In genomic region chr4:106375857-106376256, GRCm38 (mm10) we compare ENCODE assay signal across 9 mouse cellular contexts. TPM values are rescaled to one million over a fixed set of nuclear protein-coding genes. Genes with fewer than 3 reads are reported as not detected.
DNase-seq lines count a peak whose midpoint lies in the region; ATAC-seq and TF ChIP-seq lines count a peak whose summit lies in the region.
"Had no signal": no experiment of that assay in that cellular context is flagged by ENCODE, and none has a peak within 500 bp of the region (broad histone marks: within the 10 kb centered on the region; RNA-seq: fewer than 3 reads in every experiment).

No protein-coding gene starts in this region.

- H3K79me2 ChIP-seq in C2C12 (ENCODE audit: control insufficient read depth, insufficient read depth): no peaks in the 10 kb centered on the region

- H3K27me3 ChIP-seq in C2C12 (ENCODE audit: control insufficient read depth, insufficient read depth, insufficient read length): no peaks in the 10 kb centered on the region
- H3K27me3 ChIP-seq in Patski: no peaks in the 10 kb centered on the region
- H3K27me3 ChIP-seq in liver, postnatal 0 days (ENCODE audit: insufficient read depth, low read length): no peaks in the 10 kb centered on the region
- H3K27me3 ChIP-seq: limb, embryonic 13.5 days had no signal

- CTCF ChIA-PET in Patski (lab: Charles Lee): interaction anchor here (0.9 to 1.8 kb wide), 5 partner anchors 11 to 1111 kb away, joined by 3 to 7 read pairs (median 5); no protein-coding TSS in a partner anchor

- DNase-seq in Patski (ENCODE audit: low read depth, low spot score): peak; percentile 15
- DNase-seq in cerebellum, adult 9-11 months: peak; percentile 68
- DNase-seq in gastrocnemius, adult 18-20 months (ENCODE audit: low spot score): peak; percentile 82
- DNase-seq in kidney, postnatal 25 days: peak; percentile 82 to 91
- DNase-seq in liver, postnatal 0 days: peak; percentile 88
- DNase-seq in right cerebral cortex, adult 18-20 months: peak; percentile 81
- DNase-seq in urinary bladder, postnatal 14 days (ENCODE audit: low spot score): peak; percentile 86

- H3K4me2 ChIP-seq in liver, postnatal 0 days (ENCODE audit: low read depth, low read length): no peak overlapping the region
- H3K4me2 ChIP-seq: limb, embryonic 13.5 days had no signal

- H3K27ac ChIP-seq in liver, postnatal 0 days (ENCODE audit: low read depth): no peak overlapping the region
- H3K27ac ChIP-seq: limb, embryonic 13.5 days had no signal

- no peaks in the 10 kb centered on the region for H3K4me1 ChIP-seq in liver, postnatal 0 days (ENCODE audit: insufficient read depth)

- TF ChIP-seq EP300 in liver, postnatal 0 days (IDR thresholded peaks at IDR 0.05; ENCODE audit: low read depth): no peak

- H3K36me3 ChIP-seq in C2C12 (ENCODE audit: control insufficient read depth, insufficient read depth): peaks cover 77% of the 10 kb centered on the region
- H3K36me3 ChIP-seq in liver, postnatal 0 days (replicated peaks; ENCODE audit: insufficient read depth, low read length): peaks cover 66% of the 10 kb centered on the region

- H3K9ac ChIP-seq in liver, postnatal 0 days (replicated peaks): no peak overlapping the region
- H3K9ac ChIP-seq: limb, embryonic 13.5 days had no signal

- no peak for ATAC-seq in Patski
- ATAC-seq in liver, postnatal 0 days: peak; percentile 33; the same call in 1 of the 2 replicates

- in situ Hi-C loops in Patski (cut with MboI; ENCODE audit: low pct_unique_long_range_greater_than_20kb): loop anchor here (5.0 kb wide), 2 partner anchors 149 to 1229 kb away; no protein-coding TSS in a partner anchor

- no peaks in the 10 kb centered on the region for H3K79me3 ChIP-seq in C2C12 (ENCODE audit: low read depth)

- 23% methylated on average over 1 of the region's 1 CpGs for WGBS in liver, postnatal 0 days (ENCODE audit: insufficient replicate concordance)

- no peaks in the 10 kb centered on the region for H3K9me3 ChIP-seq in liver, postnatal 0 days (ENCODE audit: low read length)
- H3K9me3 ChIP-seq: limb, embryonic 13.5 days had no signal

- POLR2A ChIA-PET in Patski (lab: Charles Lee): no interaction called here

- no peak overlapping the region for H3K4me3 ChIP-seq in C2C12 (ENCODE audit: insufficient read depth, poor library complexity, severe bottlenecking)
- H3K4me3 ChIP-seq in liver, postnatal 0 days (ENCODE audit: low read depth, low read length): no peak overlapping the region
- H3K4me3 ChIP-seq: limb, embryonic 13.5 days had no signal

- no peak overlapping the region for H3ac ChIP-seq in C2C12 (ENCODE audit: control insufficient read depth, insufficient read length, low read depth)

- TF ChIP-seq CTCF in C2C12 (IDR thresholded peaks at IDR 0.05; ENCODE audit: control insufficient read depth, insufficient read depth, insufficient read length) (peak; percentile 33), Patski (IDR thresholded peaks at IDR 0.05) (peak; percentile 62)
- TF ChIP-seq CTCF in liver, postnatal 0 days (IDR thresholded peaks at IDR 0.05; ENCODE audit: low read depth): peak; percentile 94

TF ChIP-seq in C2C12, 6 proteins besides CTCF, POLR2A, EP300 and RAD21:
- no peak for TF ChIP-seq MYOG (IDR thresholded peaks at IDR 0.05; ENCODE audit: control insufficient read depth, extremely low read depth, insufficient read length)
- no peak for TF ChIP-seq MAX (IDR thresholded peaks at IDR 0.05)
- no peak for TF ChIP-seq USF1 (IDR thresholded peaks at IDR 0.05; ENCODE audit: low read depth)
- no peak for TF ChIP-seq CEBPB (IDR thresholded peaks at IDR 0.05; ENCODE audit: low read depth)
- TF ChIP-seq FOSL1 (IDR thresholded peaks at IDR 0.05; ENCODE audit: insufficient read depth, low read length, poor library complexity, severe bottlenecking): no peak
- no peak for TF ChIP-seq MYOD1 (IDR thresholded peaks at IDR 0.05; ENCODE audit: control insufficient read depth, insufficient read length, low read depth)

RNA-seq across cellular contexts. Expression of gene Usp24, which starts 59.8 kb away (rescaled TPM):
- polyA plus RNA-seq in C2C12 (2012; fragmentation: generic; extraction: Trizol) (5.7 TPM), Patski (2021) (28.4 TPM)
- total RNA-seq in gastrocnemius, adult 18-20 months (2021): 10 to 100 TPM; 61.6 to 71.1 TPM
- 4.7 TPM in 2 replicates for polyA plus RNA-seq in liver, postnatal 0 days (2015; fragmentation: Nextera tagmentation; extraction: Ambion mirVana)

Comparison
In these comparisons a context has a peak if more than half of its experiments do, and no peak if none do; other contexts are left out.
1. CTCF ChIP-seq: peak in every context shown above with its lines; median percentile 94 in liver, postnatal 0 days; 62 in Patski; 33 in C2C12.
2. DNase-seq: peak in every context shown above with its lines; median percentile 88 in liver, postnatal 0 days; 86 in kidney, postnatal 25 days; 86 in urinary bladder, postnatal 14 days; 82 in gastrocnemius, adult 18-20 months; 81 in right cerebral cortex, adult 18-20 months; 68 in cerebellum, adult 9-11 months; 15 in Patski.